Mouse (Mus musculus) heart, adult 8-10 months (tissue): ENCODE data around the gene Prl2c5. TPM values are rescaled to one million over a fixed set of nuclear protein-coding genes. Genes with fewer than 3 reads are reported as not detected.
"Not testable (repeated sequence)": the region's sequence is repeated elsewhere in the genome, so short reads cannot be mapped to it uniquely, and the experiment has no call there.

Experiments
- DNase-seq: peaks from one replicate; pipeline ENCODE4 v3.0.0; 2022; ENCODE audit warnings: low spot score
- total RNA-seq, 4 experiments: library from RNA; stranded (reverse); gene quantifications; 2 replicates each; pipeline ENCODE4 v1.2.4; 2022

Prl2c5 gene
- total RNA-seq = not detected

GRCm38 (mm10) chr13:13182415-13182814, at the start of gene Prl2c5:
Gene Prl2c5 (plus strand): TSS chr13:13182715.
- not testable (repeated sequence) for DNase-seq

DNA sequence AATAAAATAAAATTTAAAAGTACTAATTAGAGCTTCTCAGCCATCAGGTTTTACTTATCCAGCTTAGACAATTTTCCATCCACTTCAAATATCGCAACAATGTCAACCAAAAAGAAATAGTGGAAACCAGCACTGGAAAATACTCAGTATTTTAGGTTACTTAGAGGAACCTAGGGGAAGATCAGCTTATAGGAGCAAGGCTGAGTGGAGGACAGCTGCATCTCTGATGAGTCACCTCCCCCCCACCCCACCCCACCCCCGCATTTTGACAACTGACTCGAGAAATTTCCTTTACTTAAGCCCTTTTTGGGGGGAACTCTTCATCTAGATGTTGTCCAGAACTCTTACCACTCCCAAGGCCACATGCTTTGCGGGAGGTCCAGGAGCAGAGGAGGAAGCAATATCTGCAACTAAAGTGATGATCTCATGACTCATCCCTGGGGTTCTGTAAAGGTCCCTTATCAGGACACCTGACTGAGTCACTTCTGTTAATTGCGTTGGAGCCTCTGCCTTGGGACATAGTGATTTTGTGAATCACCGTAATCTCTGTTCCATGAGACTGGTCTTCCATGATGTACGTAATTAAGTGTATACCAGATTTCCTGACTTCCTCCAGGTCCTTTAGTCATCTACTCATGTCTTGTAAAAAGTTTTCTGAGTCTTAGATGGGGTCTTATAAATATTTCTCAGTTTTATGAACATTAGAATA, 19.6 kb upstream of the Prl2c5 start:
- DNase-seq = not testable (repeated sequence)

- DNase-seq = not testable (repeated sequence)
These were observed 13.9 kb upstream of the Prl2c5 start for GRCm38 (mm10) chr13:13168631-13169030.

DNA sequence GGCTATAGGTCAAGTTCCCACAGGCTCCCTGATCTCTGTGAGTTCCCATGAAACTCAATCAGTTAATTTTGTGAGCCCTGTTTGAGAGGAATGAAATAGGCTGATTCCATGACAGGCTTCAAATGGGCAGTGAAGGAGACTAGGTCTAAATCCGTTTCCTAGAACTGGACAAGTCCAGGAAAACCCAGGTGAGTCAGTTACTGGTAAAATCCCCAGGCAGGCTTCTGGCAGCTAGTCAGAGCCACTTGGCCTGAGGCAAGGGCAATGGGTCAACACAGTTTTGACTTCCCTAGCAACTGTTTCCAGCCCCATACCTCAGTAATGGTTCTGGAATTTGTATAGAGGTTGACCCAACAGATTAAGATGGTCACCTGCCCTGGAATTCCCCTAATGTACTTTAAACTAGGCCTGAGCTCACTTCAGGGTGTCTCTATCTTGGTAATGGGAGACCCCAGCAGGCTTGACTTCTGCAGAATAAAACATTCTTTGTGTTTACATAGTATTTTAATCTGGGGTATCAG, 8.8 kb upstream of the Prl2c5 start:
- DNase-seq = not testable (repeated sequence)

DNA sequence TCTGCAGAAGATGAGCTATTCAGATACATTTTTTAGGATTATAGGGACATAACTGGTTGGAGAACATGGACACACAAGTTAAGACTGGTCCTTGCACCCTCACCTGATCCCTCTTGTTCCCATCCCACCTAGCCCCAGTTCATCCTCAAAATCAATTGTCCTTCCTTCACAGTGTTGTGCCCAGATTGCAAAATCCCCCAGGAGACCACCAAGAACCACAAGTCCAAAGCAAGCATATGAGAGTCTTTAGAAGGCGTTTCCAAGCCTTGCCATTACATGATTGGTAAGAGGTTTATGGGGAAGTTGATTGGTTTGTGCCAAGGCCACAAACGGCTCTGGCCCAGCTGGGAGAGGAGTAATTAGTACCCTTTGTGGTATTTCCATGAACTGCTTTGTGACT, 6.8 kb upstream of the Prl2c5 start:
- DNase-seq = not testable (repeated sequence)

DNA sequence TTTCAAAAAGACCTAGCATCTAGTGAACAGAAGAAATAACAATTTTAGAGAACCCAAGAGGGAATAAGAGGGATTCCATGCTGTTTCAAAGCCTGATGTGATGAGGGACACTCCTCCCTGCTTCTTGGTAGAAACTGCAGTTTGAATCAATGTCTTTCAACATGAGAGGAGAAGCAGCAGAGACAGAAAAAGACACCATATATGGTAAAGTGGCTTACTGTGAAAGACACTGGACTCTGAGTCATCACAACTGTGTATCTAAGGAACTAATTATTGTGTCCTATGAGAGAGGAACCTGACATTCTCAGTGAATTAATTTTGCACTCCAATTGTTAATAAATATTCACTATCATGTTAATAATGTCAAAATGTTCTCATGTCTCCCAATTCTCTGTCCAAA, 28.7 kb downstream of the Prl2c5 start:
- DNase-seq = not testable (repeated sequence)

- not testable (repeated sequence) for DNase-seq
These were observed 33.8 kb downstream of the Prl2c5 start for GRCm38 (mm10) chr13:13216363-13216762.

DNA sequence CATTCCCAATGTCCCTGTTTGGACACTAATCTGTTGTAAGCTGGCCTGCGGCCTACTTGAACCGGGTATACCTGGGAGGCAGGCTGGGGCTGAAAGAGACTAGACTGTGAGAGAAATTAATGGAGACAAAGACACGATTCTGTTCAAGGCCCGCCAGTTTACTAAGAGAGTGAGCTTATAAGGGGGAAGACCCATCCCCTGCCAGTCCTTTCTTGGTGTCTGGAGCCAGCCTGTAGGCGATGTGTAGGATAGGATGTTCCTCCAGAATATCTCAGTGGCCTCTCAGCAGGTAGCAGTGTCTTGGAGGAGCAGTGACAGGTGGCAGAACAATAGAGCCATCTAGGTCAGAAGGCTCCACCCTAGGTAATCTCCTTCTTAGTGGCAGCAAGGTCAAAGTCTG, 37.7 kb downstream of the Prl2c5 start:
- DNase-seq = not testable (repeated sequence)

DNA sequence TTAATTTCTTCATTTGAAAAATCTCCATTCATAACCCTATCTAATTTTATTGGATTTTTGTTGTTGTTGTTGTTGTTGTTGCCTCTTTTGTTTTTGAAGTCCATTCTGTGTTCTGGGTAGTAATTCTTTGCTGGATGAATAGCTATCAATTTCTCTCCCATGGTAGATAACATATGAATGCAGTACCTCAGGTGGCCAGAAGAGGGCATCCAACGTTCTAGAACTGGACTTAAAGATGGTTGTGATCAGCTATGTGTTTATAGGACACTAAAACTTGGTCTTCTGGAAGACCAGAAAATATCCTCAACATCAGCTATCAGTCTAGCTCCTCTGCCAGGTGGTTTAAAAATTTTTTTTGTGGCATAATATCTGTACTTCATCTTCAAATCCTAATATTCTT, 54.9 kb downstream of the Prl2c5 start:
- peak; percentile 27 for DNase-seq

Other genes with a start within 250 kb of the Prl2c5 start
- gene Prl2c2, start 177.3 kb upstream of the Prl2c5 start, total RNA-seq = not detected
- 10 to 100 TPM in 1 of 4 experiments, 1 to 10 TPM in 3; 5.7 to 10.4 (median 6.7) TPM for gene Gpr137b, start 211.3 kb downstream of the Prl2c5 start, total RNA-seq